Mouse (Mus musculus) cerebellum, adult 9-11 months (tissue): Measurements from ENCODE around the gene Gsta2.

Experiments used
- DNase-seq: peaks from one replicate; pipeline ENCODE4 v3.0.0; 2022

Gsta2 gene

GRCm38 (mm10) chr9:78355611-78356010 is at the start of gene Gsta2:
Gene Gsta2 (minus strand): TSS chr9:78355788.
- DNase-seq, result no peak

GRCm38 (mm10) chr9:78401596-78401995 is 46.0 kb upstream of the Gsta2 start:
- DNase-seq, result no peak

DNA sequence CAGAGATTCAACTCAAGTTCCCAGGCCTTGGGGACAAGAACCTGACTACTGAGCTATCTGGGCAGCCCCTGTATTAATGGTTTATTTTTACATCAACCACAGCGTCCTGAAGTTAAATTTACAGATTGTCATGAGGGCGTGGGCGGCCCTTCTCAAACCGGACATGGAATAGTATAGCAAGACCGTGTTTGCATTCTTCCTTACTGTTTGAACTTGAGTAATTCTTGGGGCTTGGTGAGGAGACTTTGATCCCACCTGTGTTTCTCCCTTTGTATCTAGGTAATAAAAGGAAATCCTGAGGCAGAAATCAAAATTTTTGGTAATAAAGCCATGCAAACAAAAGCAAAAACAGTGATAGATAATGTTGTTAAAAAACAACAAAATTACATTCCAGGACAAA is 45.0 kb upstream of the Gsta2 start:
- no peak for DNase-seq

DNA sequence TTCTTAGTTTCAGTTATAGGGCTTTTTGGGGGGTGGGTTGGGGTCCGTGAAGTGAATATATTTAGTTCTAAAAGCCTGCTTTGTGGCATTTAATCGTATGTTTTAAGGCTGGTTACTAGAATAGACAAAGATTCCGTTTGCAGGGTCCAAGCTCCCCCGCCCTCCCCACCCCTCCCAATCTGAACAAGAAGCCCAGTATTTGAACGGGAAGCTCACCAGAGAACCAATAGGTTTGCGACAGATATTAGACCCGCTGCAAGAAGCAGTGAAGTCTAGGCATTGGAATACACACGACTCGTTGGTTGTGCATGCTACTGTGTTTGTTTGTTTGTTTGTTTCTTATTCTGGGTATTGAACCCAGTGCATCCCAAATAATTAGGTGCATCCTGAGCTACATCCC is 40.9 kb upstream of the Gsta2 start:
- no peak for DNase-seq

- DNase-seq, result no peak
Observed at GRCm38 (mm10) chr9:78395630-78396351, 40.2 kb upstream of the Gsta2 start, which contains the start of gene Ddx43. Gene Ddx43 (plus strand): TSS chr9:78395777.

DNA sequence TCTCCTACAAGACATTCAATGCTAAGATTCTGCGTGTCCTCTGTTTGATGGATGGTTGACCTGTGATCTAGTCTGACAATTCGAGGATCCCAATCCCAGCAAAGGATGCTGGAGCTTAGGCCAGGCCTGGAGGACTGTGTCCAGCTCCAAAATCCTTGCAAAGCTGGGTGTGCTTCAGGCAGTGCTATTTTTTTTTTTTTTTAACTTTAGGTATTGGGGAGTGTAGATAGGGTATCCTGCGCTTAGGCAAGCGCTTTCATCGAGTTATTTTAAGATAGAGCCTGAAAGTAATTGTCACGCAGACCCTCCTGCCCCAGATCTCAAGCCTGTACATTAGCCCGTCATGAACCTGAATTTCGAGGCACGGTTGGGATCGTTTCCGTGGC is 39.6 kb upstream of the Gsta2 start:
- no peak for DNase-seq

DNA sequence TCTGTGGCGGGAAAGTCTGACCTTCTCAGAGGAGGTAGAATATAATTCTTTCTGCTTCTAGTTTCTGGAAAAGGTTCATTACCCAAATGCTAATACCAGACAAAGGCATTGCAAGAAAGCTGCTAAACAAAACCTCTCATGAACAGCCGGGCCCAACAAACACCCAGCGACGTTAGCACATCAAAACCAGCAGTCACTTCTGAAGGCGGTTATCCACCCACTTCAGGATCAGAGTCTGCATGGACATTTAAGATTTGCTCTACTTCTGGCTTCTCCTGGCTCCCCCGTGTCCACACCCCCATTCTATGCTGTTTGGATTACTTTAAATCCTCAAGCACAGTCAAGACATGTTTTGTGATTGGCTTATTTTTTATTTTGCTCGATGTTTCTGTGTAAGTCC is 39.0 kb upstream of the Gsta2 start:
- DNase-seq, result no peak

- no peak for DNase-seq
Observed at GRCm38 (mm10) chr9:78393741-78394140, 38.2 kb upstream of the Gsta2 start.

DNA sequence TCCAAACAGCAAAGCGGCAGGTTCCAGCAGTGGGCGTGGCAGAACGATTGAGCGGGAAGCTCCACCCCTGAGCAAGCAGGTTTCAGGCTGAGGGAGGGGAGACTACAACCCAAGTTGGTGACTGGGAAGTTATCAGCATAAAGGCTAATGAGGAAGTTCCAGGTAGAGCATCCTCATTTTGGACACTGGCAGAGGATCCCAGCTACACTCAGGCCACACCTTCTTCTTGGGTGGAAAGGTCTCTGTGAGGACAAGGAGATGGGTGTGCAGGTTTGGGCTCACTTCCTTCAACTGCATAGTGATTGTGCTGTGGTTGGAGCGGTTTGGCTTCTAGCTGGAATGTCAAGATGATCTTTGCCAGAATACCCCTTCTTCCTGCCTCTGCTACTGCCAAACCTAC is 34.4 kb upstream of the Gsta2 start:
- DNase-seq, result no peak

DNA sequence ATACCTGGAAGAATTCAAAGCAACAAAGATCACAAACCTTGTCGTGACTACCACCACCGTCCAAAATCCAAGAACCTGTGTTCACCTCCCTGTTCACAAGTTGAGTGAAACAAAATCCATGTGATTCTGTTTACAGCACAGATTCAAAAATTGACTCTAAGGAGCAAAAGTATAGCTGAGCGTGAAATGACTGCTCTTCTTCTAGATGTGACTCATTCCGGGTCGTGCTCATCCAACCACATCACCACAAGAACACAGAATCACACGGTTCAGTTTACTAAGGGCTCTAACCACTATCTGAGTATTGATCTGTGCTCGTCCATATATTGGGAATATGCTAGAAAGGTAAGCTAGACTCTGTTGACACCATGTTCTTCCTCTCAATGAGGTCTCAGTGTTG is 31.4 kb upstream of the Gsta2 start:
- DNase-seq, result no peak

- DNase-seq, result no peak
Observed at GRCm38 (mm10) chr9:78385893-78386292, 30.3 kb upstream of the Gsta2 start.

DNA sequence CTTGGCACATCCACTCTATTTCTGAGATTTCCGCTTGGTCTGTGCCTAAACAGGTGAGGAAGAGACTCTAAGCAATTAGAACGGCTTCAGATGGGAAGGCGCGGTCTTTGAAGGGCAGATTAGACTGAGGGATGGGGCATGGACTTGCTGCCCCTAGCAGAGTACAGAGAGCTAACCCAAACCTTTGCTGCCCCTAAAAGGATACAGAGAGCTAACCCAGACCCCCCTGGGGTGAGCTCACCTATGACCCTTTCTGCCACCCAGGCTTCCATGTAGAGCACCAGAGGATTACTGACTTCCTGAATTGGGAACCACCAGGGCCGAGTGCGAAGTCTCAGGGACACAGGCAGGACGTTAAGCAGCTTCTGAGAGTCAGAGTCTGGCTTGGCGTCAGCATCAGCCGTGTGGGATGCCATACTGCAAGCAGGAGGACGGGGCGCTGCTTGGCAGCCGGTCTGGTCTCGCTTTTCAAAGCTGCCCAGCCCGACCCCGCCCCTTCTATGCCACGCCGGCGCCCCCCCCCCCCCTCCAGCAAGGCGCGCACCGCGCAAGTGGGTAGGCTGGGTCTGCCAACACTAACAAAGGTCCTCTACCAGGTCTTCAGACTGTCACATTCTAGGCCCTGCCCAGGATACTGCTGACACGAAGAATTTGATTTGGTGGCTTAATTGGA is 22.7 kb upstream of the Gsta2 start, which contains the start of gene Ooep:
Gene Ooep (minus strand): TSS at position 613 of the 673 bp plus-strand sequence.
- DNase-seq, result no peak

GRCm38 (mm10) chr9:78377546-78377945 is 22.0 kb upstream of the Gsta2 start:
- DNase-seq, result no peak

GRCm38 (mm10) chr9:78375486-78375885 is 19.9 kb upstream of the Gsta2 start:
- DNase-seq, result no peak

GRCm38 (mm10) chr9:78374885-78375389 is 19.3 kb upstream of the Gsta2 start:
- DNase-seq, result no peak

DNA sequence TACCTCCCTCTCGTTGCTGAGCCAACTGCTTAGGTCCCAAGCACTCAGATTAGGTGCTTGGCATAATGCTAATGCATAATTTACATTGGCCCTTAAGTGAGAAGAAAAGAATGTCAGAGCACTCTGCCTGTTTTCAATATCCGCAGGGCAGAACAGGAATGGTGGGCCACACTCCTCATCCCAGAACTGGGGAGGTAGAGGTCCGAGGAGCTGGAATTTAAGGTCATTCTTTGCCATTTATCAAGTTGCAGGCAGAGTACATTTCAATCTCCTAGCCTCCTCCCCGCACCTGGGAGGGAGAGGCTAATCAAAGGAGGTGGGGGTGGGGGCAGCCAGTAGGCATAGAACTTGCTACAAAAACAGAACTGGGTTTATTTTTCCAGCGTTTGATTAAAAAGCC is 18.8 kb upstream of the Gsta2 start:
- DNase-seq, result no peak

DNA sequence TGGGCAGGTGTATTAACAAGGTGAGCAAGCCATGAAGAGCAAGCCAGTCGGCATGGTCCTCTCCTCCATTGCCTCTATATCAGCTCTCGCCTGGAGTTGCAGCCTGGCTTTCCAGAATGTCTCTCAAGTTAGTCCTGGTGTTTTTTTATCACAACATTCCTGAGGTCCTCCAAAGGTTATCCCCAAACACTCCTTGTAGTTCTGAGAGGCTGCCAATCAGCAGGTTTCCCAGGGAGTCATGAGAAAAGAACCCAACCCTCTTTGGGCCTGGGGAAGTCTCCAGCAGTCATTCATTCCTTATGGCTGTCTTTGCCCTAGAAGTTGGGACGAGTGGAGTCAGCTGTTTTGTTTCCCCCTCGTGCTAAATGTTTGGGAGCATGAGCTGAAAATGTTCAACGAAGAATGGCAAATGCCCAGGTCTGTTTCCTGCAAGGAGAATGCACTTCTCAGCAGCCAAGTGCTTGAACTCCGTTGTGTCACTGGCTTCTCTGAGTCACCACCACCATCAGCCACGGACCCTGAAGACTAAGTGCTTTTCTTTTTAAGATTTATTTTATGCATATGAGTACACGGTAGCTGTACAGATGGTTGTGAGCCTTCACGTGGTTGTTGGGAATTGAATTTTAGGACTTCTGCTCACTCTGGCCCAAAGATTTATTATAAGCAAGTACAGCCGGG is 17.4 kb upstream of the Gsta2 start:
- no peak for DNase-seq

DNA sequence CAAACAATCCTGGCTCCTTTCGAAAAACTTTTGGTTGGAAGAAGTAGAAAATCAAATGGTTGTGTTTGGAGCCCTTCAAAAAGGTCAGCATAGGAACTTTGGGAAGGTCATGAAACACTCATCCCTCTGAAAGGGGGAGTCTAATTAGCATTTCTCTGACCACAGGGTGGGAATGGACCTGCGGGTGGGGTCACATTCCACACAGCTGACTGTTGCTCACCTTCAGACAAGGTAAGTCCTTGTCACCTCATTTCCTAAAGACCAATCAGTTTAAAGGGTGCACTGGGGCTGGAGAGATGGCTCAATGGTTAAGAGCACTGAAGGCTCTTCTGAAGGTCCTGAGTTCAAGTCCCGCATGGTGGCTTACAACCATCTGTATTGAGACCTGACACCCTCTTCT is 15.9 kb upstream of the Gsta2 start:
- DNase-seq, result no peak

DNA sequence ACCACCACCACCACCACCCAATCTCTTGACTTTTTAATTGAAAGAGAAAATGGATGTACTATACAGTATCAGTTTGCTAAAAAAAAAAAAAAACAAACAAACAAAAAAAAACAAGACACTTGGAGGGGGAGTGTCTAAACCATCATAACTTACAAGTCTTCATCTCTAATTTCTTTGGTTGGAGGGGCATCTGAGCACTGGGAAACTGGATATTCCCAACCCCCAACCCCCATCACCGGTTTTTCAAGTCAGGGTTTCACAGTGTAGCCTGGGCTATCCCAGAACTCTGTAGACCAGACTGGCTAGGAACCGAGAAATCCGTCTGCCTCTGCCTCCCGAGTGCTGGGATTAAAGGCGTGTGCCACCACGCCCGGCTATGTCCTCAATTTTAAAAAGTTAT is 14.2 kb upstream of the Gsta2 start:
- DNase-seq, result no peak

GRCm38 (mm10) chr9:78369349-78369748 is 13.8 kb upstream of the Gsta2 start:
- no peak for DNase-seq

- DNase-seq, result no peak
Observed at GRCm38 (mm10) chr9:78368671-78369293, 13.2 kb upstream of the Gsta2 start.

DNA sequence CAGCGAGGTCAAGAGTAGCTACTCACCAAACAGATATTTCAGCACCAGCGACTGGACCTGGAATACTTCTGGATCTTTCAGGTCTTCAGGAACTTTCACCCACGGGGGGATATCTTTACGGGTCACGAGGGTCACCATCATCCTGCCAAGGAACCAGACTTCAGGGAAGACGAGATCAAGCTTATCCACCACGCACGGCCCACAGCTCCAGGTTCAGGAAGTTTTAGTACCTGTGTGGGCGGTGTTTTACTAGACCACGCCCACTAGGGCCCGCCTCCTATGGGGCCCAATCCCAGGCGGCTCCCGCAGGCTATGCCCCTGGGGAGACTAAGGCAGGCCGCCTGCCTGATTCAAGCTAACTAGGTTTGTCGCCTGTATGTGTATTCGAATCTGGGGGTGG is 12.4 kb upstream of the Gsta2 start, which contains the start of gene Dppa5a:
Gene Dppa5a (minus strand): TSS at position 219 of the 400 bp plus-strand sequence.
- DNase-seq, result peak; percentile 1

GRCm38 (mm10) chr9:78365850-78366544 is 10.4 kb upstream of the Gsta2 start:
- no peak for DNase-seq
